Mouse (Mus musculus) cerebellum, adult 18-20 months (tissue): ENCODE data around the gene Duxf3.
"Not testable (repeated sequence)": the region's sequence is repeated elsewhere in the genome, so short reads cannot be mapped to it uniquely, and the experiment has no call there.

Source experiments
- DNase-seq, 2 experiments: peaks; one replicate each; pipeline ENCODE4 v3.0.0; 2021

Gene Duxf3

GRCm38 (mm10) chr10:58232641-58232969, at the start of gene Duxf3:
Gene Duxf3, minus strand, starts transcription at chr10:58232675.
- not testable (repeated sequence) for DNase-seq

DNA sequence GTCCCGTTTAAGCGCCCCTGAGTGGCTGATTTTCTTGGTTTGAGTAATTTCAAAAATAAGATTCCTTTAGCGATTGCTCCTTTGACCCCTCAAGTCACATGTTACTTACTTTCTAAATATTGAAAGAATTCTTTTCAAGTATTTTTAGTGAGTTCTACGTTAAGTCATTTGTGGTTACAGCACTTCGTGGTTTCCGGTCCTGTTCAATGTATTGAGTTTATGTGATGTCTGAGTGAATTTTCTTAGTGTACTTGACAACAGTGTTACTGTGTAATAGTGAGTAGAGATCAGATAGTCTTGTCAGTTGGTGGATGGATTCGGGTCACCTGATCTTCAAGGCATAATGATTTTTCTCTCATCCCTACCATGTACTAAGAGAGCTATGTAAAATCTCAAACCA, 49.8 kb upstream of the Duxf3 start:
- no peak for DNase-seq

DNA sequence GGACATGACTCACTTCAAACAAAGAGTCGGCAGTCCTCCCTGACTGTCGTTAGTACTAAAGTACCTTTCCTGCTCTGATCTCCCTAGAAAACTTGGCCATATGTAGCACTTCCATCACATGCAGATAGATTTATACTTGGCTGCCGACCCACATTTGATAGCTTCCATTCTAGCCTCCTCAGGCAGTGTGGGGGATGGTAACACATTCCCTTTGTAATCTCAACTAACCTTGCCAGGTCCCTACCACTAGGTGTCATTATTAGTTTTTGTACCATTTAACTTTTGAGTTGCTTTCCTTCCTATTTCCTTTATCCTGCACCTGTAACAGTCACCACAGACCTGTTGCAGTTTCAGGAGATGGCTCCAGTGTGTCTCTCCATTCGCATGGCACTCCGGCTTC, 26.0 kb upstream of the Duxf3 start:
- no peak for DNase-seq

- DNase-seq: no peak
Measured at GRCm38 (mm10) chr10:58255954-58256353, 23.5 kb upstream of the Duxf3 start.

DNA sequence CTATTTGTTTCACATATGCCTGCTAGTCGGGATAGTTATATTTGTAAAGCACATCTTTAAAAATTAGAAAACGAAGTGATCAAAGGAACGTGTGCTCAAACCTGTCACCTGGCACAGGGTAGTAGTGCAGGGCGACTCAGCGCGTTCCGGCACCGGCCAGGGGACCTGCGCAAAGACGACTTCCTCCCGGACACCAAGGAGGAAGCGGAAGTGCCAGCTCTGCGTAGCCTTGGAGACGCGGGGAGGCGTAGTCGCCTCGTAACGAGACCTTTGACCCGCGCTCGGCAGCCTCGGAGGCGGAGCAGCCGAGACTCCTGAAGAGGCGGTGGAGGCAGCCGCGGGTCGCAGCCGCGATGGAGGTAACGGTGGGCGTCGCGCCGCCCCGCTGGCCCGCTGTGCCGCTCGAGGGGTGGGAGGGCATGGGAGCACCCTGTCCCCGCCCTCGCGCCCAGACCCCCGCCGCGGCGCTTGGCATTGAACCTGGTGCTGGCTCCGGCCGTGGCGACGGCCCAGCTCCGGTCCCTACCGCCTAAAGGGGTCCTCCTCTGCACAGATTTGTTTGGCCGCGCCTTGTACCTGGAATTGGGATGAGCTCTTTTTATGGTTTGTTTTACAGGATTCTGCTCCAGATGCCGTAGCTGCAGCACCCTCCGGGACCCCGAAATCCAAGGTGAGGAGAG, 22.9 kb upstream of the Duxf3 start, which contains the start of gene Gcc2:
TSS of gene Gcc2 (plus strand) at position 285 of the 680 bp plus-strand sequence.
- DNase-seq: peak; percentile 92 to 95

DNA sequence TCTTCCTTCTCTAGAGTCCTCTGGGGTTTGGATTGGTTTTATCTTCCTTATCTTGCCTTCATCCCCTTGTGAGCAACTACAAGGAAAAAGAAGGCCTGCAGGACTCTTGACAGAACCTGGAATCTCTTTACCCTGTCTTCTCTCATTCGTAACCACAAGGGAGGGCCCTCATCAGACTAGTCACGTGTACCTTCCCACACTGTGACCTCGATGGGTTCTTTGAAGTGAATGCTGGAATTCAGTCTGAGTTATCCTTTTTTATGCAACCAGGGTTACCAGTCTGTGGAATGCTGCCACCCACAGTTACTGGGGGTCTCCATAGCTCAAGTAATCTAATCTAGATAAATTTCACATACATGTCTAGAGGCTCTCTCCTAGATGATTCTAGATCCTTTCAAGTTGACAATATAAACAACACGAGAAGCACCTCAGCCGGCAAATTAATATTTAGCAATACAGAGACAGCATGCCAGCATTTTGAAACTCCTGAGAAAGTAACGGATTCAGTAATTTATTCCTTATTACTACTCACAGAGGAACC, 22.2 kb upstream of the Duxf3 start:
- peak; percentile 5 to 20 for DNase-seq

DNA sequence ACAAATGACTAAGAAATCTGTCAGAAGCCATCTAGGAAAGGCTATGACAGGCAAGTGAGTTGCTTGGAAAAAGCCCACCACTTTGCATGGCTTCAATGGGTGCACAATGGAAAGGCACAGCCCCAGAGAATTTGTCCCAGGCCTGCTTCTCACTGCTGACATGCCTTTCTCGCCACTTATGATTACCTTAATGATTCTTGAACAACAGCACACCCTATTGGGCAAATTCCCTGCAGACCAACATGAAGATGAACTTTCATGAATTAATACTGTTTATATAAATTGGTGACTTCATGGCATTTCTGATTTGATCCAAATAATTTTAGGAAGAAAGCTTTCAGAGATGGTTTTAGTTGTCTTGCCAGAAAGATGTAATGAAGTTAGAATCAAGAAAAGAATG, 17.1 kb upstream of the Duxf3 start:
- no peak for DNase-seq

DNA sequence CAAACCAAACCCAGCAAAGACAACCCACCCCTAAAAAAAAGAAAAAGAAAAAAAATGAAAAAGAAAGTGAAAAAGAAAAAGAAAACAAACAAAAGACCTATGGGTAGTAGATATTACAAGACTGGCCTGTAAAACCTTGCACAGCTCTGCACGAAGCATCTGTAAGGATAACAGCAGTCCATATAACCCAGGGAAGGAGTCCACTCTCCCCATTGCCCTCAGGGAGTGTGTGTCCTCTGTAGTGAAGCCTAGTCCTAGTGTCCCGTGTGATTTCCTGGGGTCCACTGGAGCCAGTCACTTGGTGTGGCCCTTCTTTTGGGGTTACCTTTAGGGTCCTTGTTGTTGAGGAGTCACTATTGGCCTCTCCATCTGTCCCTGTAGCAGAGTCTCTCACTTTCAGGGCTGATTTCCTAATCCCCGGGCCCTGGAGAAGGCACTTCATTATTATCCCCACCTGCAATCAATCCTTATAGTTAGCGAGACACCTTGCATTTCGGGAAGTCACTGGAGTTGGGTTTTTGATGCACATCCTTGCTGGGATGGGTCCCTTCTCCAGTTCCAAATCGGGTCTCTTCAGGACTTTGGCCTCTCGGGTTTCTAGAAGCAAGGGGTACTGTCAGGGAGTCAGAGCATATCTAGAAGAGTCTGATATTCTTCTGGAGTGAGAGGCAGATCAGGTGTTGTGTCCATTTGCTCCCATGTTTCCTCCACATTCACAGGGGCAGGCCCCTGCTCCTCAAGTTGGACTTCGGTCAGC, 6.7 kb upstream of the Duxf3 start:
- peak; percentile 26 to 51 for DNase-seq

GRCm38 (mm10) chr10:58236613-58237012, 4.1 kb upstream of the Duxf3 start, which contains the start of gene Gm4981:
Gene Gm4981, minus strand, starts transcription at chr10:58236701.
- no peak for DNase-seq

DNA sequence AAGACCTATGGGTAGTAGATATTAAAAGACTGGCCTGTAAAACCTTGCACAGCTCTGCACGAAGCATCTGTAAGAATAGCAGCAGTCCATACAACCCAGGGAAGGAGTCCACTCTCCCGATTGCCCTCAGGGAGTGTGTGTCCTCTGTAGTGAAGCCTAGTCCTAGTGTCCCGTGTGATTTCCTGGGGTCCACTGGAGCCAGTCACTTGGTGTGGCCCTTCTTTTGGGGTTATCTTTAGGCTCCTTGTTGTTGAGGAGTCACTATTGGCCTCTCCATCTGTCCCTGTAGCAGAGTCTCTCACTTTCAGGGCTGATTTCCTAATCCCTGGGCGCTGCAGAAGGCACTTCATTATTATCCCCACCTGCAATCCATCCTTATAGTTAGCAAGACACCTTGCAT, 2.5 kb upstream of the Duxf3 start:
- not testable (repeated sequence) for DNase-seq

GRCm38 (mm10) chr10:58233740-58234121, 1.3 kb upstream of the Duxf3 start:
- peak in 1 of 2 experiments; percentile 32 for DNase-seq

DNA sequence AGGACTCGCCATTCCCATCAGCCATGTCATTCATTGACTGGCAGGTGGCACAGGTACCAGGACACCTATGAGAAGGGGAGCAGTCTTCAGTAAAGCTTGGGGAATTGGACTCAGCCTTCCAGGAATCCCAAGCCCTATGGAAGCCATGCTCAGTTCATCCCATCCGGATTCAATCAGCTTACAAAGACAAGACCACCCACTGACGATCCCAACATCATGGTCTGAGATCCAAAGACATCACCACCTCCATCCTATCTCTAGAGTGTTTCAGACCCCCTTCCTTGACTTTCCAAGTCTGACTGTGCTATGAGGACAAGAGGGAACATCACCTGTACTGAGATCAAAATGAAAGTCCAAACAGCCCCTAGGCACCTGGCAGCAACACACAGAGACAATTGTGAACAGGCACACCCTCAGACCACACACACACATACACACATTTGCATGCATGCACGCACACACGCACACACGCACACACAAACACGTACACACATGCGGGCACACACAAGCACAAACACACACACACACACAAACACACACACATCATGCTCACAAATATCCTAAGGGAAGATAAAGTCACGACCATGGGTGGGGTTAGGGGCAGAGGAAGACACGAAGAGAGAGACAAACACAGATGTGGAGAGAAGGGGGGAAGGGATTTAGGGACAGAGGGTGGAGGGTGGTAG, 722 bp upstream of the Duxf3 start:
- DNase-seq: not testable (repeated sequence)

DNA sequence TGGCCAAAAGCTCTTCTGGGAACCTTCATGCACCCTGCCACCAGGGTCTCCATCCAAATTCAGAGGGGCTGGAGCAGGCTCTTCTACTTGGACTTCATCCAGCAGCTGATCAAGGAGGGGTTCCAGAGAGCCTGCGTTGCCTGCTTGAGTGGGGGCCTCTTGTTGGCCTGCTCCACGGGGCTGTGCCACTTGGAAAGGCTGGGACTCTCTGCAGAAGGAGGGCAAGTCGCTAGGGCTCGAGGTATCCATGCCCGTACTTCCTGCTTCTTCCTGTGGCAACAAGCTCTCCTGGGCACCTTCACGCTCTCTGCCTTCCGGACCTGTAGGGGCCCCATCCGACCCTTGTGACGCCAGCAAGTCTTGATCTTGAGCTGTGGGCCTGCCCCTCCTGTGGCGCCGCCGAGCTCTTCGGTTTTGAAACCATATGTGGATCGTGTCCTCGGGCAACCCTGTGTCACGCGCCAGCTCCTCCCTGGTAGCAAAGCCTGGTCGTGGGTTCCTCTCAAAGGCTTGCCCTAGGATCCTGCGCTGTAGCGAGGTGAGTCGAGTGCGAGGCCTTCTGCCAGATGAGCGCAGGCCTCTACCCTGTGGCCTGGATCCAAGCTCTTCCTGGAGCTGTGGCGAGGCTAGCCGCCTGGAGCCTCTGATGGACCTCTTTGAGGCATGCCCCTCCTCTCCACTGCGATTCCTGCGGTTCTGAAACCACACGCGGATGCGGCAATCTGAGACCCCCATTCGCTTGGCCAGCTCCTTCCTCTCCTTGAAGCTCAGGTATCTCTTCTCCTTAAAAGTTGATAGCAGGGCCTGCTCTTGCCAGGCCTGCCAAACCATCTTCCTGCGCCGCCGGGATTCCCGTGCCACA, 465 bp downstream of the Duxf3 start:
- DNase-seq: peak; percentile 66 to 68

DNA sequence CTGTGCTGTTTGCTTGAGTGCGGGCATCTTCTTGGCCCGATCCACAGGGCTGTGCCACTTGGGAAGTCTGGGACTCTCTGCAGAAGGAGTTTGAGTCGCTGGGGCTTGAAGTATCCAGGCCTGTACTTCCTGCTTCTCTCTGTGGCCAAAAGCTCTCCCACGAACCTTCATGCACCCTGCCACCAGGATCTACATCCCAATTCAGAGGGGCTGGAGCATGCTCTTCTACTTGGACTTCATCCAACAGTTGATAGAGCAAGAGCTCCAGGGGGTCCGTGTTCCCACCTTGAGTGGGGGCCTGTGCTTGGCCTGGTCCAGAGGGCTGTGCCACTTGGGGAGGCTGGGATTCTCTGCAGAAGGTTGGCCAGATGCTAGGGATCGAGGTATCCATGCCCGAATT, 1.4 kb downstream of the Duxf3 start:
- peak; percentile 28 to 41 for DNase-seq

- DNase-seq: not testable (repeated sequence)
Measured at GRCm38 (mm10) chr10:58230021-58230420, 2.5 kb downstream of the Duxf3 start.

DNA sequence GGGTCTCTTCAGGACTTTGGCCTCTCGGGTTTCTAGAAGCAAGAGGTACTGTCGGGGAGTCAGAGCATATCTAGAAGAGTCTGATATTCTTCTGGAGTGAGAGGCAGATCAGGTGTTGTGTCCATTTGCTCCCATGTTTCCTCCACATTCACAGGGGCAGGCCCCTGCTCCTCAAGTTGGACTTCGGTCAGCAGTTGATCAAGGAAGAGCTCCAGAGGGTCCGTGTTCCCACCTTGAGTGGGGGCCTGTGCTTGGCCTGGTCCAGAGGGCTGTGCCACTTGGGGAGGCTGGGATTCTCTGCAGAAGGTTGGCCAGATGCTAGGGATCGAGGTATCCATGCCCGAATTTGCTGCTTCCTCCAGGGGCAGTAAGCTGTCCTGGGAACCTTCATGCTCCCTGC, 4.7 kb downstream of the Duxf3 start:
- DNase-seq: not testable (repeated sequence)

DNA sequence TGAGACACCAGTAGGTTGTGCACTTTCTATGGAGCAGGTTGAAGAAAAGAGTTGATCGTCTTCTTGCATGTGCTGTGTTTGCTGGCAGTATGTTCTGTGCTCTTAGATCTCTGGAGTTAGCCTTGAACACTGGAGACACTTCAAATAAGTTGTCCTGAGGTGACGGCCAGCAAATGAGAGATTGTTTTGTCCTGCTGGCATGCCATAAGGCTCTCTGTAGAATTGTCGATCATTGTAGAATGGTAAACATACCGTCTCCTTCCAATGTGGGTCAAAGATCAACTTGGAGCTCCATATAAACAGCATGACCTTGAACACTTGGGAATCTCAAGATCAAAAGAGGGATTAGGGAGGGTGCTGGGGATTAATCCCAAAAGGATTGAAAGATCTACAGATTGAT, 6.1 kb downstream of the Duxf3 start:
- not testable (repeated sequence) for DNase-seq

DNA sequence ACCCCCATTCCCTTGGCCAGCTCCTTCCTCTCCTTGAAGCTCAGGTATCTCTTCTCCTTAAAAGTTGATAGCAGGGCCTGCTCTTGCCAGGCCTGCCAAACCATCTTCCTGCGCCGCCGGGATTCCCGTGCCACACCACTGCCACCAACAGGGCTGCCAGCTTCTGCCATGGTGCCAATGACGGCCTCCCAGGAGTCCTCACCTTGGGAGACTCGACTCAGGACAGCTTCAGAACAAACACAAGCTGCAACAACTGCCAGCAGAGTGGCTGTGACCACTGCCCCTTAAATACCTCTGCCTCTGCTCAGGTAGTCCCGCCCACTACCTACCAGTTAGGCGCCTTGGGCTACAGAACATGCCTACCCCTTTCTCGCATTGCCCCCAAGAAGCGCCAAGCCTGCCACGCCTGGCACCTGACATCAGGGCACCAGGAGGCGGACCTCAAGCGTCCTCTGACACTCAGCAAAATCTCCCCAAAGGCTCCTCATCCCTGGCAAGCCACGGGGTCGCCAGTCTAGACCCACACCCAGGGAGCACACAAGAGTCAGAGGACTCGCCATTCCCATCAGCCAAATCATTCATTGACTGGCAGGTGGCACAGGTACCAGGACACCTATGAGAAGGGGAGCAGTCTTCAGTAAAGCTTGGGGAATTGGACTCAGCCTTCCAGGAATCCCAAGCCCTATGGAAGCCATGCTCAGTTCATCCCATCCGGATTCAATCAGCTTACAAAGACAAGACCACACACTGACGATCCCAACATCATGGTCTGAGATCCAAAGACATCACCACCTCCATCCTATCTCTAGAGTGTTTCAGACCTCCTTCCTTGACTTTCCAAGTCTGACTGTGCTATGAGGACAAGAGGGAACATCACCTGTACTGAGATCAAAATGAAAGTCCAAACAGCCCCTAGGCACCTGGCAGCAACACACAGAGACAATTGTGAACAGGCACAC, 7.4 kb downstream of the Duxf3 start, which contains the start of gene AW822073:
TSS of gene AW822073 (minus strand) at position 104 of the 959 bp plus-strand sequence.
- peak in 1 of 2 experiments; percentile 36 for DNase-seq

GRCm38 (mm10) chr10:58223972-58224805, 8.3 kb downstream of the Duxf3 start:
- DNase-seq: peak; percentile 54 to 62

DNA sequence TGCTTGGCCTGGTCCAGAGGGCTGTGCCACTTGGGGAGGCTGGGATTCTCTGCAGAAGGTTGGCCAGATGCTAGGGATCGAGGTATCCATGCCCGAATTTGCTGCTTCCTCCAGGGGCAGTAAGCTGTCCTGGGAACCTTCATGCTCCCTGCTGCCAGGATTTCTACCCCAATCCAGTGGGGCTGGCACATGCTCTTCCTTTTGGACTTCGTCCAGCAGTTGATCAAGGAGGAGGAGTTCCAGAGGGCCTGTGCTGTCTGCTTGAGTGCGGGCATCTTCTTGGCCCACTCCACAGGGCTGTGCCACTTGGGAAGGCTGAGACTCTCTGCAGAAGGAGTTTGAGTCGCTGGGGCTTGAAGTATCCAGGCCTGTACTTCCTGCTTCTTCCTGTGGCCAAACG, 9.3 kb downstream of the Duxf3 start:
- DNase-seq: not testable (repeated sequence)
